Mouse (Mus musculus): ENCODE results near the gene A330070K13Rik. TPM values are rescaled to one million over a fixed set of nuclear protein-coding genes. Genes with fewer than 3 reads are reported as not detected.

The A330070K13Rik gene
- polyA plus RNA-seq, 1 experiment = 0.56 TPM

- no peak for TF ChIP-seq CTCF (IDR thresholded peaks at IDR 0.05; ENCODE audit: control insufficient read depth, insufficient read depth, insufficient replicate concordance, low read depth, low read length)
- no peak for TF ChIP-seq POLR2A (IDR thresholded peaks at IDR 0.05; ENCODE audit: control insufficient read depth, low read depth, low read length)
- H3K27ac ChIP-seq (ENCODE audit: control insufficient read depth, insufficient read depth, low read depth, low read length) = no peak overlapping the region
- H3K4me1 ChIP-seq (ENCODE audit: control insufficient read depth, insufficient read depth, low read length) = no peaks in the 10 kb centered on the region
- H3K27me3 ChIP-seq (ENCODE audit: control insufficient read depth, insufficient read depth, low read length) = no peaks in the 10 kb centered on the region
- H3K4me3 ChIP-seq (ENCODE audit: control insufficient read depth, low read depth, low read length) = no peak overlapping the region
- no peaks in the 10 kb centered on the region; the same call in 1 of the 2 replicates for H3K36me3 ChIP-seq (ENCODE audit: control insufficient read depth, insufficient read depth, low read length)
Observed at GRCm38 (mm10) chr5:130330801-130331200, 53.6 kb downstream of the A330070K13Rik start.

- no peaks in the 10 kb centered on the region for H3K36me3 ChIP-seq (ENCODE audit: control insufficient read depth, insufficient read depth, low read length)
- no peak overlapping the region for H3K4me3 ChIP-seq (ENCODE audit: control insufficient read depth, low read depth, low read length)
- TF ChIP-seq CTCF (IDR thresholded peaks at IDR 0.05; ENCODE audit: control insufficient read depth, insufficient read depth, insufficient replicate concordance, low read depth, low read length) = no peak
- no peaks in the 10 kb centered on the region for H3K4me1 ChIP-seq (ENCODE audit: control insufficient read depth, insufficient read depth, low read length)
- H3K27me3 ChIP-seq (ENCODE audit: control insufficient read depth, insufficient read depth, low read length) = no peaks in the 10 kb centered on the region
- no peak overlapping the region for H3K27ac ChIP-seq (ENCODE audit: control insufficient read depth, insufficient read depth, low read depth, low read length)
Observed at GRCm38 (mm10) chr5:130329889-130330288, 54.5 kb downstream of the A330070K13Rik start.

Other genes starting within 250 kb of the A330070K13Rik start
- 14.8 and 15.6 TPM in 2 replicates for gene Kctd7, start 239.8 kb downstream of the A330070K13Rik start, polyA plus RNA-seq (2012; rRNA removed)
- 8.0 and 8.1 TPM in 2 replicates for gene Rabgef1, start 212.8 kb downstream of the A330070K13Rik start, polyA plus RNA-seq (2012; rRNA removed)
- gene Tmem248, start 167.6 kb downstream of the A330070K13Rik start, polyA plus RNA-seq (2012; rRNA removed) = 76.0 and 82.3 TPM in 2 replicates
- gene Sbds, start 129.1 kb downstream of the A330070K13Rik start, polyA plus RNA-seq (2012; rRNA removed) = 46.1 and 52.2 TPM in 2 replicates
- 8.0 TPM in 2 replicates for gene Tyw1, start 129.0 kb downstream of the A330070K13Rik start, polyA plus RNA-seq (2012; rRNA removed)
- gene Caln1, start 15.2 kb downstream of the A330070K13Rik start, polyA plus RNA-seq (2012; rRNA removed) = 1.3 TPM in 2 replicates

Measured in testis, adult 2 months (tissue).